Comparison of ENCODE assay signal across 9 mouse cellular contexts in the genomic region with DNA sequence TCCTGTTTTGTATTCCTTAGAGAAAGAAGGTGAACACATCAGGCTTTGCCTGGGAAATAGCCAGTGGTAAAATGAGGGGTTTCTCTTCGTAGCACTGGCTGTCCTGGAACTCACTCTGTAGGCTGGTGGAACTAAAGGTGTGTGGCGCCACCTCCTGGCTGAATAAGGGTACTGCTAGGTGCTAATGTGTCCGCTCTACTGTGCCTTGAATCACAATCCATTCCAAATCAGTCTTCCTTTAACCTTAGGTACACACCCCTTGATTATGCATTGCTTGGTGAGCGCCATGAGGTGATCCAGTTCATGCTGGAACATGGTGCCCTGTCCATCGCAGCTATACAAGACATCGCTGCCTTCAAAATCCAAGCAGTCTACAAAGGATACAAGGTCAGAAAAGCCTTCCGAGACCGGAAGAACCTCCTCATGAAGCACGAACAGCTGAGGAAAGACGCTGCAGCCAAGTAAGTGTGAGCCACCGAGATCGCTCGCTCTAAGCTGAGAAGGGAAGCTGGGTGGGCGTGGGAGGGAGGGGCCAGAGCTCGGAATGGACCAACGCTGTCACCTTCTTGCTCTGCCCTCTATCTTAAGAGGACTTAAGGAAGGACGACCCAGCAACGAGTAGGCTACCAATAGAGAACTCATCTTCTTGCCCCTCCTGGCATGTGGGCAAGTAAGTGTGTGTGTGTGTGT.
DNase-seq lines count a peak whose midpoint lies in the region; ATAC-seq and TF ChIP-seq lines count a peak whose summit lies in the region.
"Had no signal": no experiment of that assay in that cellular context is flagged by ENCODE, and none has a peak within 500 bp of the region (broad histone marks: within the 10 kb centered on the region; RNA-seq: fewer than 3 reads in every experiment).

No protein-coding gene starts in this region.

- peak overlapping the region; percentile 40 to 64 for H3K4me3 ChIP-seq in MEL (ENCODE audit: control insufficient read depth in 1 of 2, insufficient read depth in 1 of 2, low read depth in 2 of 2, low read length in 2 of 2)
- no peak overlapping the region for H3K4me3 ChIP-seq in forebrain, embryonic 14.5 days (ENCODE audit: low read depth, low read length)
- no peak overlapping the region; the same call in 1 of the 2 replicates for H3K4me3 ChIP-seq in hindbrain, embryonic 10.5 days
- H3K4me3 ChIP-seq: megakaryocyte, embryonic 14.5 days had no signal

- peak; percentile 88 for DNase-seq in MEL (ENCODE audit: low read depth, low spot score)
- peak; percentile 61 for DNase-seq in brain, adult 2 months (ENCODE audit: low read depth, low spot score)
- DNase-seq in forebrain, embryonic 14.5 days (ENCODE audit: low spot score), result peak; percentile 65
- peak; percentile 67 for DNase-seq in hindbrain, embryonic 10.5 days (ENCODE audit: low spot score)
- DNase-seq in layer of hippocampus, postnatal 25 days (ENCODE audit: extremely low spot score in 1 of 2, low spot score in 1 of 2), result peak; percentile 66 to 72
- DNase-seq in lung, postnatal 14 days, result peak; percentile 62
- DNase-seq in right cerebral cortex, postnatal 10 days (ENCODE audit: low spot score in 2 of 2), result peak; percentile 62 to 78
- peak; percentile 42 to 49 for DNase-seq in urinary bladder, postnatal 36 days (ENCODE audit: low spot score in 2 of 2)

- no peaks in the 10 kb centered on the region for H3K27me3 ChIP-seq in MEL (ENCODE audit: control insufficient read depth in 1 of 2, insufficient read depth in 2 of 2, low read length in 2 of 2)
- no peaks in the 10 kb centered on the region for H3K27me3 ChIP-seq in forebrain, embryonic 14.5 days (replicated peaks; ENCODE audit: control insufficient read depth, insufficient read depth, low read length)
- no peaks in the 10 kb centered on the region for H3K27me3 ChIP-seq in hindbrain, embryonic 10.5 days (ENCODE audit: insufficient read depth, poor library complexity, severe bottlenecking)
- H3K27me3 ChIP-seq: megakaryocyte, embryonic 14.5 days had no signal

- 47% methylated on average over 18 of the region's 18 CpGs for WGBS in forebrain, embryonic 14.5 days
- 46% methylated on average over 18 of the region's 18 CpGs for WGBS in hindbrain, embryonic 10.5 days

- peak; percentile 94 for TF ChIP-seq RAD21 in MEL (IDR thresholded peaks at IDR 0.05; ENCODE audit: low read depth, low read length)

- ATAC-seq in forebrain, embryonic 14.5 days, result peak; percentile 46; the same call in 1 of the 2 replicates

- H3K79me2 ChIP-seq in MEL (ENCODE audit: control insufficient read depth, insufficient read depth, low read length, poor library complexity), result no peaks in the 10 kb centered on the region

- H3K9me3 ChIP-seq in MEL (replicated peaks; ENCODE audit: insufficient read depth, low read length), result no peaks in the 10 kb centered on the region
- no peaks in the 10 kb centered on the region for H3K9me3 ChIP-seq in forebrain, embryonic 14.5 days (replicated peaks; ENCODE audit: control insufficient read depth, low read length)
- H3K9me3 ChIP-seq in hindbrain, embryonic 10.5 days, result no peaks in the 10 kb centered on the region
- H3K9me3 ChIP-seq: megakaryocyte, embryonic 14.5 days had no signal

- no peak for TF ChIP-seq EP300 in MEL (IDR thresholded peaks at IDR 0.05; ENCODE audit: low read depth in 1 of 2, low read length in 2 of 2)

- H3K9ac ChIP-seq in MEL (ENCODE audit: control insufficient read depth, low read depth, low read length, poor library complexity, severe bottlenecking), result peak overlapping the region; percentile 64
- H3K9ac ChIP-seq in forebrain, embryonic 14.5 days (ENCODE audit: low read length), result no peak overlapping the region

- peaks cover 0 to 2% of the 10 kb centered on the region in 2 experiments; a peak in 1 of 4 replicates for H3K4me1 ChIP-seq in MEL (ENCODE audit: control insufficient read depth in 1 of 2, insufficient read depth in 2 of 2, low read length in 2 of 2)
- no peaks in the 10 kb centered on the region for H3K4me1 ChIP-seq in forebrain, embryonic 14.5 days (ENCODE audit: control insufficient read depth, insufficient read depth, low read length)
- 0 out of 2 replicates have a peak, but pooled peaks cover 3% of the 10 kb centered on the region for H3K4me1 ChIP-seq in hindbrain, embryonic 10.5 days (replicated peaks)
- H3K4me1 ChIP-seq: megakaryocyte, embryonic 14.5 days had no signal

- TF ChIP-seq POLR2A in MEL (IDR thresholded peaks at IDR 0.05; ENCODE audit: control insufficient read depth in 1 of 2, insufficient read depth in 1 of 2, low read depth in 1 of 2, low read length in 2 of 2, poor library complexity in 1 of 2), result no peak

- peak; percentile 91 to 98 (median 95); a peak in 5 of 6 replicates for TF ChIP-seq CTCF in MEL (IDR thresholded peaks at IDR 0.05 in 2 of 3, conservative IDR thresholded peaks at IDR 0.05 in 1 of 3; ENCODE audit: control insufficient read depth in 1 of 3, insufficient read depth in 1 of 3, low read depth in 2 of 3, low read length in 3 of 3, poor library complexity in 1 of 3, severe bottlenecking in 1 of 3)

- H3K4me2 ChIP-seq in forebrain, embryonic 14.5 days (ENCODE audit: low read length), result no peak overlapping the region

- H3K27ac ChIP-seq in MEL (ENCODE audit: control insufficient read depth, low read depth, low read length), result no peak overlapping the region
- no peak overlapping the region for H3K27ac ChIP-seq in forebrain, embryonic 14.5 days (ENCODE audit: low read depth, low read length)
- H3K27ac ChIP-seq in hindbrain, embryonic 10.5 days, result no peak overlapping the region

- H3K36me3 ChIP-seq in MEL (ENCODE audit: control insufficient read depth in 1 of 2, insufficient read depth in 2 of 2, low read length in 2 of 2), result no peaks in the 10 kb centered on the region
- no peaks in the 10 kb centered on the region for H3K36me3 ChIP-seq in forebrain, embryonic 14.5 days (ENCODE audit: control insufficient read depth, insufficient read depth, low read length)
- no peaks in the 10 kb centered on the region for H3K36me3 ChIP-seq in hindbrain, embryonic 10.5 days

TF ChIP-seq in MEL, 35 proteins besides CTCF, POLR2A, EP300 and RAD21:
- TF ChIP-seq TBP (IDR thresholded peaks at IDR 0.05; ENCODE audit: low read depth, low read length) (0 out of 2 replicates have a peak, but pooled peaks have one; percentile 26), TCF12 (IDR thresholded peaks at IDR 0.05; ENCODE audit: low read depth, low read length) (no peak), ZC3H11A (IDR thresholded peaks at IDR 0.05; ENCODE audit: low read depth, low read length) (peak; percentile 75), MXI1 (IDR thresholded peaks at IDR 0.05; ENCODE audit: low read depth, low read length) (0 out of 2 replicates have a peak, but pooled peaks have one; percentile 22), SMC3 (IDR thresholded peaks at IDR 0.05; ENCODE audit: low read depth, low read length) (peak; percentile 81)

Comparison
In these comparisons a context has a peak if more than half of its experiments do, and no peak if none do; other contexts are left out.
1. H3K4me3 ChIP-seq: peak in MEL (2 of 2); none in forebrain, embryonic 14.5 days (single experiment) and hindbrain, embryonic 10.5 days (single experiment).
2. Peak in every context shown above with its lines, with median percentiles within 50 percentile points of each other: DNase-seq.